Mouse (Mus musculus): Measurements from ENCODE around the gene Cbll1. TPM values are rescaled to one million over a fixed set of nuclear protein-coding genes. Genes with fewer than 3 reads are reported as not detected.

The Cbll1 gene
- 13.3 and 19.9 TPM in 2 replicates for polyA plus RNA-seq (2015; fragmentation: Nextera tagmentation; extraction: Ambion mirVana)

DNA sequence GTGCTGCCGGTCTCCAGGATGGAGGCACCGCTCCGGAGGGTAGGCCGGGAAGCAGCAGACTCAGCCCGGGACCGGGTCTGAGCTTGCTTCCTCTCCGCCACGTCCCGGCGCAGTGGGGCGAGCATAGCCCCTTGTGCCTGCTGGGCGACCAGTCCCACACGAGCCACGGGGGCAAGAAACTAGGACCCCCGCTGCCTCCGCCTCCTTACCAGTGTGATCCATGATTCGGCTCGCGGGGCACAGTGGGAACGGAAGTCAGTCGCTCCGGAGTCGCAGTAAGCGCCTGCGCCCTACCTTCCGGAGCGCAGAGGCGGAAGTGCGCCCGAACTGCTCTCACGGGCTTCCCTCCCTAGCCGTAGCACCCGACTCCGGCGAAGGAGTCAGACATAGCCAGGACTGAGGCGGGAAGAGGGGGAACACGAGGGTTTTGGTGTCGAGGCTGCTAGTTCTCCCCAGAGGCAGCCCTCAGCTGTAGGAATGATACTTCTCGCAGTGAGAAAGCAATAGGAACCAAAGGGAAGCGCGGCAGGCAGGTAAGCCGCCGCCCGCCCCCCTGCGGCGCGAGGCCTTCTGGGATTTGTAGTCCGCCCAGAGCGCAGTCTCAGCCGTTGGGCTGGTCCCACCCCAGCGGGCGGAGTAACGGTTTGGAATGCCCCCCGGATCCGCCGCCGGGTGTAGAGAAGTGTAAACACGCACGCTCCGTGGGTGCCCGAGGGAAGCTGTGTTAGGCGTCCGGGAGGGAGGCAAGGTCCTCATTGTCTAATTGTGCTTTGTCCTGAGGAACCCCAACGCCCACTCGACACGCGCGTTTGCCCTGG lies at the start of gene Cbll1:
TSS of gene Cbll1 (minus strand) at position 303 of the 818 bp plus-strand sequence.
- Histone ChIP-seq H3K4me2 (ENCODE audit: low read length) (peak within 1 kb of the TSS; percentile 93), H3K4me1 (ENCODE audit: control insufficient read depth, insufficient read depth, low read depth, low read length) (peaks cover 12% of the 10 kb centered on the region), H3K27me3 (replicated peaks; ENCODE audit: control insufficient read depth, insufficient read depth, low read length) (no peaks in the 10 kb centered on the region), H3K36me3 (ENCODE audit: control insufficient read depth, insufficient read depth, low read length) (no peaks in the 10 kb centered on the region), H3K4me3 (ENCODE audit: low read length) (peak within 1 kb of the TSS; percentile 62), H3K9ac (ENCODE audit: low read depth, low read length) (peak within 1 kb of the TSS; percentile 79), H3K9me3 (ENCODE audit: control insufficient read depth, low read length) (no peaks in the 10 kb centered on the region), H3K27ac (ENCODE audit: low read depth, low read length) (peak within 1 kb of the TSS; percentile 95)
- under 1% methylated on average over 62 of the region's 68 CpGs for WGBS
- peak; percentile 99 for ATAC-seq

DNA sequence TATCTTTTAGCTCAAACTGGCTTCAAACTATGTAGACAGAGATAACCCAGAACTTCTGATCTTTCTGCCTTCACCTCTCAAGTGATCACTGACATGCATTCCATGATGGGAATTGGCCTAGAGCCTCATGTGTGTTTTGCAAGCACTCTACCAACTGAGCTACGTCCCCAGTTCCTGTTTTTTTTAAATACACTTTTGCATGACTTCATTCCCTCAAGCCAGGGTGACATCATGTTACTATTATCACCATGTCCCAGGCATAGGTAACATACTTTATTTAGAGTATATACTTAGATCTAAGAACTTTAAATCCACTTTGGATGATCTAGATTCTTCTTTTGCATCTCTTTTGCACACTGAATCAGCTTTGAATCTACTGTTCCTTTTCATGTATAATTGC lies 46.6 kb upstream of the Cbll1 start:
- no peaks in the 10 kb centered on the region for H3K27me3 ChIP-seq (replicated peaks; ENCODE audit: control insufficient read depth, insufficient read depth, low read length)
- WGBS, result 83% methylated on average over 1 of the region's 1 CpGs
- ATAC-seq, result no peak
- H3K4me2 ChIP-seq (ENCODE audit: low read length), result no peak overlapping the region
- H3K9me3 ChIP-seq (ENCODE audit: control insufficient read depth, low read length), result no peaks in the 10 kb centered on the region
- no peaks in the 10 kb centered on the region for H3K36me3 ChIP-seq (ENCODE audit: control insufficient read depth, insufficient read depth, low read length)
- no peak overlapping the region for H3K9ac ChIP-seq (ENCODE audit: low read depth, low read length)
- H3K4me1 ChIP-seq (ENCODE audit: control insufficient read depth, insufficient read depth, low read depth, low read length), result no peaks in the 10 kb centered on the region
- no peak overlapping the region for H3K4me3 ChIP-seq (ENCODE audit: low read length)
- H3K27ac ChIP-seq (ENCODE audit: low read depth, low read length), result no peak overlapping the region

DNA sequence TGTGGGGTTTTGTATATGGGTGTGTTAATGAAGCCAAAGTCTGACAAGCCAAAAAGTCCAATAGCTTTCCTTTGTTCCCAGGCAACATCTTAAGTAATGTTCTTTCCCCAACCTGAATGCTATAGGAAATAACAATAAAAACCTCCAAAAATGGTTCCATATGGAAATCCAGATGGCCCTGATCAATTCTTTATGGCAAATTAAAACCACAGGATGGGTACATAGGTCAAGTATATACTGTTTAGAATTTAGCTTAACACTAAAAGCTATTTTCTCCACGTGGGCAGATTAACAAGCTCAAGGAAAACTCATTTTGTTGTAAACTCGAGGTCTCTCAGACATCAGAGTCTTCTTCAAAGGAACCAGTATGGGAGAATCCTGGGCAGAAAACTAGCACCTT lies 45.8 kb upstream of the Cbll1 start:
- Histone ChIP-seq H3K36me3 (ENCODE audit: control insufficient read depth, insufficient read depth, low read length) (no peaks in the 10 kb centered on the region), H3K27me3 (replicated peaks; ENCODE audit: control insufficient read depth, insufficient read depth, low read length) (no peaks in the 10 kb centered on the region), H3K4me1 (ENCODE audit: control insufficient read depth, insufficient read depth, low read depth, low read length) (no peaks in the 10 kb centered on the region), H3K9ac (ENCODE audit: low read depth, low read length) (no peak overlapping the region), H3K9me3 (ENCODE audit: control insufficient read depth, low read length) (no peaks in the 10 kb centered on the region), H3K4me2 (ENCODE audit: low read length) (no peak overlapping the region), H3K27ac (ENCODE audit: low read depth, low read length) (no peak overlapping the region), H3K4me3 (ENCODE audit: low read length) (no peak overlapping the region)
- 59% methylated on average over 2 of the region's 2 CpGs for WGBS
- no peak for ATAC-seq

DNA sequence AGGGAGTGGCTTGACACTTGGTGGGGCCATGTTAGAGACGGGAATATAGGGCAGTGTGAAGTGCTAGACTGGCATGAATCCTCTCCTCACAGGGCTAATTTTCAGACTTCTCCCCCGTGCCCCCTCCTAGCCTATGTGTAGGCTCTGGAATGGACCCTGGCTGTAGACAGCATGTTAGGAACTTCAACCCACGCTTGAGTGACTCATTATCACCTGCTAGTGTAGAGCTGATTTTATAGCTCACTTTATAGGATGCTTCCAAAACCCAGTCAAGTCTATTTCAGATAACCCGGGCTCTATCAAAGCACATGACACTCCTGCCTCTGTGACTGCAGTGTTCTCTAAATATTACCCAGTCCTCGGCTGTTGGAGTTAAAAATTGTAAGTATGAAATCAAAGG lies 42.1 kb upstream of the Cbll1 start:
- H3K27me3 ChIP-seq (replicated peaks; ENCODE audit: control insufficient read depth, insufficient read depth, low read length), result no peaks in the 10 kb centered on the region
- 87% methylated on average over 5 of the region's 5 CpGs for WGBS
- no peak overlapping the region for H3K4me2 ChIP-seq (ENCODE audit: low read length)
- ATAC-seq, result no peak
- H3K9ac ChIP-seq (ENCODE audit: low read depth, low read length), result no peak overlapping the region
- no peak overlapping the region for H3K4me3 ChIP-seq (ENCODE audit: low read length)
- no peaks in the 10 kb centered on the region for H3K36me3 ChIP-seq (ENCODE audit: control insufficient read depth, insufficient read depth, low read length)
- H3K9me3 ChIP-seq (ENCODE audit: control insufficient read depth, low read length), result no peaks in the 10 kb centered on the region
- no peak overlapping the region for H3K27ac ChIP-seq (ENCODE audit: low read depth, low read length)
- H3K4me1 ChIP-seq (ENCODE audit: control insufficient read depth, insufficient read depth, low read depth, low read length), result no peaks in the 10 kb centered on the region

DNA sequence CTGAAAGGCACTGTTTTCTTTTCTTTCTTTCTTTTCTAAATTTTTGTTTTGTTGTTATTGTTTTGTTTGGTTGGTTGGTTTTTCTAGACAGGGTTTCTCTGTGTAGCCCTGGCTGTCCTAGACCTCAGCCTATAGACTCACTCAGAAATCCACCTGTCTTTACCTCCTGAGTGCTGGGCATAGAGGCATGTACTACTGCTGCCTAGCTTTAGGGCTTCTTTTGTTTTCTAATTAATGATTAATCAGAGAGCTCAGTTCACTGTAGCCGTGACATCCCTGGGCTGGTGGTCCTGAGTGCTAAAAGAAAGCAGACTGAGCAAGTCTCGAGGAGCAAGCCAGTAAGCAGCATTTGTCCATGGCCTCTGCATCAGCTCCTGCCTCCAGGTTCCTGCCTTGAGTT lies 40.4 kb upstream of the Cbll1 start:
- H3K27ac ChIP-seq (ENCODE audit: low read depth, low read length), result no peak overlapping the region
- no peaks in the 10 kb centered on the region for H3K36me3 ChIP-seq (ENCODE audit: control insufficient read depth, insufficient read depth, low read length)
- no peak overlapping the region for H3K4me2 ChIP-seq (ENCODE audit: low read length)
- no peak for ATAC-seq
- no peaks in the 10 kb centered on the region for H3K9me3 ChIP-seq (ENCODE audit: control insufficient read depth, low read length)
- no peaks in the 10 kb centered on the region for H3K4me1 ChIP-seq (ENCODE audit: control insufficient read depth, insufficient read depth, low read depth, low read length)
- H3K4me3 ChIP-seq (ENCODE audit: low read length), result no peak overlapping the region
- H3K9ac ChIP-seq (ENCODE audit: low read depth, low read length), result no peak overlapping the region
- H3K27me3 ChIP-seq (replicated peaks; ENCODE audit: control insufficient read depth, insufficient read depth, low read length), result no peaks in the 10 kb centered on the region
- 66% methylated on average over 2 of the region's 2 CpGs for WGBS

DNA sequence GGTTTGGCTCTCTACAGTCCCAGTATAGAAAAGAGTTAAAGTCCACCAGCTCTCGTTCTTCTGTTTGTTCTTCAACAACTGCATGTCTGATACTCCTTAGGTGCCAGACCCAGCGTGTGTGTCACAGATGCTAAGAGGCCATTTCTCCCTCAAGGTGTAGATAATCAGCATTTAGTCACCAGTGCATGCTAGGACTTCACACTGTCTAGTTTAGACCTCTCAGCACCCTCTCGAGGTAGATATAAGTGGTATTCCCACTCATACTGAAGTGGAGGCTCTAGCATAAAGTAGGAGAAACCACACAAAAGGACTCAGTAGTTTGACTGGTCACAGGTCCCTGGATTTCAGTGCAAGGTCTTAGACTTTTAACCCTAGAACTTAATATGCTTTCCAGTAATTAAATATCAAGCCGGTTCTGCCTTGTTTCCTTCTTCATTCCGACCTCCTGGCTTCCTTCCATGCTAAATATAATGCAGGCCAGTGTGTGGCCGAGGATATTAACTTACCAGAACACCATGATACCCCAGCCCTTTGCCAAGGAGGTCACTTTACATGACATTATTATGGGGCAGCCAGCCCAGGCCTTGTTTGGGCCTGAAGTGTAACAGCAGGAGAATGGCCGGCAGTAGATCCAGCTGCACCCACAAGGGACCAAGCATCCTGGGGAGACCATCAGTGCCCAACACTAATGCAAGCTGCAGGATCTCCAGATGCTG lies 38.3 kb upstream of the Cbll1 start:
- Histone ChIP-seq H3K36me3 (ENCODE audit: control insufficient read depth, insufficient read depth, low read length) (no peaks in the 10 kb centered on the region), H3K9ac (ENCODE audit: low read depth, low read length) (no peak overlapping the region), H3K9me3 (ENCODE audit: control insufficient read depth, low read length) (no peaks in the 10 kb centered on the region), H3K4me2 (ENCODE audit: low read length) (no peak overlapping the region), H3K4me1 (ENCODE audit: control insufficient read depth, insufficient read depth, low read depth, low read length) (no peaks in the 10 kb centered on the region), H3K27me3 (replicated peaks; ENCODE audit: control insufficient read depth, insufficient read depth, low read length) (no peaks in the 10 kb centered on the region), H3K4me3 (ENCODE audit: low read length) (no peak overlapping the region), H3K27ac (ENCODE audit: low read depth, low read length) (no peak overlapping the region)
- ATAC-seq, result no peak
- 73% methylated on average over 7 of the region's 7 CpGs for WGBS

DNA sequence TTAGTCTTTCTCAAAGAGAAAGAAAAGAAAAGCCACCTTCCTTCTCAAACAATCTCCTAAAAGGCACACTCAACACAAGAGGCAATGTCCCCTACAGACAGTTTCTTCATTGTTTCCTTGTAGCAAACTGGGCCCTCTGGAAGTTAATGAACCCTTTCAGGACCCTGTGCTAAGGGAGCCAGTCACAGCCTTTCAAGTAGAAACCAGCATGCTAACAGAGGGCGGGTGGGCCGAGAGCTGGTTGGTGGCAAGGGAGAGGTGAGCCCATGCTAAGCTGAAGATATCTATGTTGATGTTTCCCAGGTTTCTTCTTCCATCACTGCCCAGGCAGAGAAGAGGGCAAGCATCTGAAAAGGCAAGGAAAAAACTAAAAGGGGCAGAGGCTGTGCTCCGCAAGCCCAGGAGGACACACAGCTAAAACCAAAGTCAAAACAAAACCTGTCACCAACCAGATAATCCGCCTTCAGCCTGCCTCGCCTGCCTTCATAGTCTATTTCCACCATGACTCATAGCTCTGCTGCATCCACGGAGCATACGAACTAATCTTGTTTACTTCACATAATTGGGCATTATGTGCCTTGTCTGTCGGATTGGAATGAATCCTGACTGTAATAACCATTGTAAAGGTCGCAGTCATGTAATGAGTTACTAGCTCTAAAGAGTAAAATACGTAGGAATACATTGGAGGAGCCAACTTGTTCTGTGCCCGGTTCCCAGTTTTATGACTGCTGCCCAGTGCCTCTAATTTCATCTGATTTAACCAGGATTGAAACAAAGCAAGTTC lies 34.8 kb upstream of the Cbll1 start:
- ATAC-seq, result no peak
- Histone ChIP-seq H3K4me3 (ENCODE audit: low read length) (no peak overlapping the region), H3K9ac (ENCODE audit: low read depth, low read length) (no peak overlapping the region), H3K36me3 (ENCODE audit: control insufficient read depth, insufficient read depth, low read length) (no peaks in the 10 kb centered on the region), H3K27me3 (replicated peaks; ENCODE audit: control insufficient read depth, insufficient read depth, low read length) (no peaks in the 10 kb centered on the region), H3K9me3 (ENCODE audit: control insufficient read depth, low read length) (no peaks in the 10 kb centered on the region), H3K4me1 (ENCODE audit: control insufficient read depth, insufficient read depth, low read depth, low read length) (no peaks in the 10 kb centered on the region), H3K27ac (ENCODE audit: low read depth, low read length) (no peak overlapping the region), H3K4me2 (ENCODE audit: low read length) (no peak overlapping the region)
- WGBS, result 68% methylated on average over 11 of the region's 11 CpGs

DNA sequence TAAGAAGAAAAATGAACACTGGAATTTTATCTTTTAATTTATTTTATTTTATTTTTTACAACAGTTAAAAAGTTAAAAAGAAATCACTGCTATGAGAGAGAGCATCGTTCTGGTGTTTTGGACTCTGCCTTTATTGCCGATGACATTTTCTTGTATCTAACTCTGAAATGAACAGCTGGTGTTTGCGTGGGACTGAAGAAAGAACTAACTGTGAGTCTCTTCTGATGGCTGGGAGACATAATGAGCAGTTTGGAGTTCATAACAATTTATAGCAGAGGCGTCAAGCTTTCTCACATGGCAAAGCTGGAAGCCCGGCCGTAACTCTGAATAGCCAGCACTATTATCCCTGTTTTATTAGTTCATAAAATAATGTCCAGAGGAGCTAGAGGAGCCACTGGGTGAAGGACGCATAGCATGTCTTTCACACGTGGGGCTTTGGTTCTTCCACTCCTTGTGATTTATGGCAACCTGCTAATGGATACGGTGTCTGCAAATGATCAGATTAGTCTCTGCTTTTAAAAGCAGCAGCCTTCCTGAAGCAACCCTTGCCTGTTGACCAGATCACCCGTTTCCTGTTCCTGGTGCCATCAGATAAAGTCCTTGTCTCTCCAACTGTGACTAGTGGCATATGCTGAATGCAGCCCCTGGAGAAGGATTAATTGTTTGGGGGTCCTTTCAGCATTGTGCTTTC lies 33.9 kb upstream of the Cbll1 start:
- no peak overlapping the region for H3K9ac ChIP-seq (ENCODE audit: low read depth, low read length)
- H3K4me2 ChIP-seq (ENCODE audit: low read length), result no peak overlapping the region
- no peaks in the 10 kb centered on the region for H3K27me3 ChIP-seq (replicated peaks; ENCODE audit: control insufficient read depth, insufficient read depth, low read length)
- H3K27ac ChIP-seq (ENCODE audit: low read depth, low read length), result no peak overlapping the region
- no peak overlapping the region for H3K4me3 ChIP-seq (ENCODE audit: low read length)
- H3K36me3 ChIP-seq (ENCODE audit: control insufficient read depth, insufficient read depth, low read length), result no peaks in the 10 kb centered on the region
- 78% methylated on average over 10 of the region's 10 CpGs for WGBS
- H3K9me3 ChIP-seq (ENCODE audit: control insufficient read depth, low read length), result no peaks in the 10 kb centered on the region
- no peak for ATAC-seq
- H3K4me1 ChIP-seq (ENCODE audit: control insufficient read depth, insufficient read depth, low read depth, low read length), result no peaks in the 10 kb centered on the region
